Mouse (Mus musculus): Measurements from ENCODE around the gene Ncapg.

Ncapg gene

DNA sequence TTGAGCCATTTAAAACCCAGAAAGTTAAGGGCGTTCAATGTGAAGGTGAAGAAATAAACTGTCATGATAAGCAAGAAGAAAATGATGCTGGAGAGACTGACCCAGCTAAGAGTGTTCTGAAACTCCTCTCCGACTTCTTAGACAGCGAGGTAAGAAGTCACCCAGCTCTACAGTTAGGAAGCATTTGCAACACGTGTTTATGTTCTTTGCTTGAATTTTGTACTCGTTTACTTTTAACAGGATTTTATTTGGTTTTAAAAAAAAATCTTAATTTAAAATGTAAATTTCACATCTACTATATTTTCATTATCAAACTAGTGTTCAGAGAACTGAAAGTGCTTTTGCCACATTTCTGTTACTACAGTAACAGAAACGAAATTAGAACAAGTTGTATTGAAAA, 22.0 kb downstream of the Ncapg start:
- DNase-seq (ENCODE audit: low read depth, low spot score) = no peak

DNA sequence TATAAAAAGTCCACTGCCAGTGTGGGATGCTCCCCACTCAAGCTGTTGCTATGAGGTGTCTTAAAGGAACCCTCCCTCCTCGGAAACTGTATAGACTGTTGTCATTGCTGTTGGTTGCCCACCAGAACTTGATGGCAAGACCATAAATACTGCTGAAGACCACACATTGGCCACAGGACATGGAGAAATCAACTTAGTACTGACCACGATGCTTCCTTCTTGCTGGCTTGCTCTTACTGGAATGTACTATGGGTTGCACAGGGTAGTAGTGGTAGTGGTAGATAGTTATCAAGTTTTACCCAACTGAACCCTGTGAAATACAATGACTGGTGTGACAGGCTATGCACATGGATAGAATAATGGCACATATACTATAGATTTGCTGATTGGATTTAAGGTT, 37.1 kb downstream of the Ncapg start:
- no peak for DNase-seq (ENCODE audit: low read depth, low spot score)

DNA sequence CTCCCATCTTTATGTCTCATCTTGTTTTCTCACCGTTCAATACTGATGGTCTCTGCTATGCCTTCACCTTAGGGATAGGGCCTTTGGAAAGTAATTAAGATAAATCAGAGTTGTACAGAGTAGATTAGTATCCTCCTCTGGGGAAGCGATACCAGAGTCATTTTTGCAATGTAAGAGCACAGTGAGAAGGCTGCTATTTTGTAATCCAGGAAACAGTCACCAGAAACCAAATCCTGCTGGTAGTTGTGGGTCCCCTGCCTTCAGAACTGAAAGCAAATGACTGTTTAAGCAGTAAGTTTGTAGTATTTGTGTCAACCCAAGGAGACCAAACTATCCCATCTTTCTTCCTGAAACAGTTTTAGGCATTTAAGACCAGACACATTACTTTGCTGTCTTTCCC, 39.9 kb downstream of the Ncapg start:
- DNase-seq (ENCODE audit: low read depth, low spot score) = no peak

DNA sequence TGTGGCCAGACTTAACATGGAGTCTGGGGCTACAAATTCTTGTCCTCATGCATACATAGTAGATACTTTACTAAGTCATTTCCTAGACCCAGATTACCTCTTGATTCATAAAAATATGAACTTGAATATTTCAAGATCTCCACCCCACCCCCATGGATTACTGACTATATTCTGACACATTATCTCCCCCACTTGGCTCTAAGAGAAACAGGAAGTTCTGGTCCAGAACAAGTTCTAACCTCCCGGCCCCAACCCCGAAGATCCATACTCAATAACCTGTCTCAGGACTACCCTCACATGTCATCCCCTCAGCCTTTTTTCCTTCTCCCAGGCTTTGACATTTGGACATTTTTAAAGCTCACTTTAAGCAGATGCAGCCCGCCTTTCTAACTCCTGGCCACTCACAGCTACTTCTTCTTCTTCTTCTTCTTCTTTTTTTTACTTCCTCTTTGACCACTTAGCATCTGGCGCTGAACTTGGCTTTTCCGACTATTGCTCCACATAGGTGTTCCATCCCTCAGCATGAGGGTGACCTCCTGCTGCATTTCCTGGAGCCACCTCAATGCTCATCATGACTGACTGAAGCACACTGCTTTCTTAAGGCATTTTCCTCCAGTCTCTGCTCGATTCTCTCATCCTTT, 49.2 kb downstream of the Ncapg start:
- no peak for DNase-seq (ENCODE audit: low read depth, low spot score)

DNA sequence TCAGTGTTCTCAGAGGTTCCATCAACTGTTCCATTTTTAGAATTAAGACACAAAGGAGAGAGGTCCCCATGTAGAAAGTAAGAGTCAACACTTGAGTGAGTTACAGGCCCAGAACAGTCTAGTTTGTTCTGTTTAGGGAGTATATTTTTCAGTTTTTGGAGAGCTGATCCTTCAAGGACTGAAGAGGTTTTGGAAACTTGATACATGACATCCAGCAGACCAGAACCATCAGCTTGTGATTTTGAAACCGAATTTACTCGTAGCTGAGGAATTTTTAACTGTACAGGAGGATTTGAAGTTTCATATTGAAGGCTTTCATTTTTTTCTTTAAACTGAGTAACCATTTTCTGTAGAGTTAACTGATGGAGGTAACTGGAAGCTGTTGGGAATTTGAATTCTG, 64.0 kb downstream of the Ncapg start:
- no peak for DNase-seq (ENCODE audit: low read depth, low spot score)

DNA sequence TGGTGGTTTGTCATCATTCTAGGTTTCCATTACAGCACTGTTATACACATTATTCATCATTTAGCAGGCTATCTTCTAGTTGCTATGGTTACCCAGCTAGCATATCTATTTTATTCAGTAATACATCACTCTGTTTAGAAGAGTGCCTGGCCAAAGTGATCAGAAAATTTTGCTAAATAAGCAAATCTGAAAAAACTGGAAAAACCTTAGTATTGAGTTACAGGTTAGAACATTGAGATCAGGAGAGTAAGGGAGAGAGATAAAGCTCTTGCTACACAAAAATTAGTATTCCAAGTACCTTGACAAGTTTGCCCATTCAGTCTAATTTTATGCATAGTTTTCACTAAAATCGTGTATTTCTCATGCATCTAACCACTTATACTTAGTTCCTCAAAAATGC, 68.2 kb downstream of the Ncapg start:
- DNase-seq (ENCODE audit: low read depth, low spot score) = no peak

Data from forelimb bud, embryonic 11.5 days (tissue).